Mouse (Mus musculus): ENCODE measurements around the gene Sugp1. TPM values are rescaled to one million over a fixed set of nuclear protein-coding genes. Genes with fewer than 3 reads are reported as not detected.
A peak's percentile ranks its signal among the peaks of the same experiment; 100 is the strongest.
"Not testable (repeated sequence)": the region's sequence is repeated elsewhere in the genome, so short reads cannot be mapped to it uniquely, and the experiment has no call there.

The Sugp1 gene
- polyA plus RNA-seq, 1 experiment from 2014 or later: 35.4 TPM

- not testable (repeated sequence) for H3K27ac ChIP-seq (ENCODE audit: low read depth, low read length); H3K4me1 ChIP-seq (replicated peaks; ENCODE audit: control insufficient read depth, insufficient read depth, low read length); H3K4me3 ChIP-seq (ENCODE audit: low read depth, low read length); DNase-seq (ENCODE audit: low spot score); H3K27me3 ChIP-seq (ENCODE audit: control insufficient read depth, insufficient read depth, low read length); H3K9me3 ChIP-seq (ENCODE audit: control insufficient read depth, low read length); ATAC-seq (ENCODE audit: low FRiP score); H3K36me3 ChIP-seq (ENCODE audit: control insufficient read depth, insufficient read depth, low read length)
- Histone ChIP-seq H3K9ac (ENCODE audit: low read depth, low read length) (0 out of 2 replicates have a peak overlapping the region, but pooled peaks have one; percentile 2), H3K4me2 (replicated peaks; ENCODE audit: low read depth, low read length) (peak overlapping the region; percentile 18; the same call in 1 of the 2 replicates)
- WGBS: 39% methylated on average over 7 of the region's 7 CpGs
These were observed 40.8 kb upstream of the Sugp1 start for GRCm38 (mm10) chr8:70001892-70002191.

DNA sequence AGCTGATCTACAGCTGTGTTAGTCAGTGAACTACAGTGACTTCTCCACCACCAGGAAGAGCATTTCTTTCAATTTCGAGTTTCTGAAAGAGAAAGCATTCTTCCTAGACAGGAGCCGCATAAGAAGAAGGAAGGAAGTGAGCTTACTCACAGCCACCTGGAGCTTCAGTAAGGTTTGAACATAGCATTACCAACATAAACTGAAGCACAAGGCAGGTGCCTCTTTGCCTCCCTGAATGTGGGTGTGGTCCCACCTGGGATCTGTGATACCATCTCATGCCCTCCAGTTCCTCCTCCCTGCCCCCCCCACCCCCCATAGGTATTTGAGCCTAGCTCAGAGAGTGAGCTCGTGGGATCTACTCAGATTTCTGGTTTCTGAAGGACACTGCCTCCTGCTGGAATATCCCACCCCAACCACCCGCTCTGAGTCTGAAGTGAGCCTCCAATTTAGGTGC lies 39.4 kb upstream of the Sugp1 start:
- no peak overlapping the region for H3K9ac ChIP-seq (ENCODE audit: low read depth, low read length)
- H3K4me2 ChIP-seq (replicated peaks; ENCODE audit: low read depth, low read length): no peak overlapping the region
- DNase-seq (ENCODE audit: low spot score) (no peak), ATAC-seq (ENCODE audit: low FRiP score) (no peak)
- H3K9me3 ChIP-seq (ENCODE audit: control insufficient read depth, low read length): no peaks in the 10 kb centered on the region
- H3K27ac ChIP-seq (ENCODE audit: low read depth, low read length): no peak overlapping the region
- 57% methylated on average over 4 of the region's 4 CpGs for WGBS
- no peaks in the 10 kb centered on the region for H3K4me1 ChIP-seq (replicated peaks; ENCODE audit: control insufficient read depth, insufficient read depth, low read length)
- no peaks in the 10 kb centered on the region for H3K36me3 ChIP-seq (ENCODE audit: control insufficient read depth, insufficient read depth, low read length)
- no peak overlapping the region for H3K4me3 ChIP-seq (ENCODE audit: low read depth, low read length)
- no peaks in the 10 kb centered on the region for H3K27me3 ChIP-seq (ENCODE audit: control insufficient read depth, insufficient read depth, low read length)

GRCm38 (mm10) chr8:70004345-70004744 lies 38.3 kb upstream of the Sugp1 start:
- ATAC-seq (ENCODE audit: low FRiP score): no peak

GRCm38 (mm10) chr8:70005178-70005577 lies 37.4 kb upstream of the Sugp1 start:
- no peak overlapping the region for H3K4me2 ChIP-seq (replicated peaks; ENCODE audit: low read depth, low read length)
- 50% methylated on average over 2 of the region's 2 CpGs for WGBS
- no peak overlapping the region for H3K9ac ChIP-seq (ENCODE audit: low read depth, low read length)
- H3K9me3 ChIP-seq (ENCODE audit: control insufficient read depth, low read length): no peaks in the 10 kb centered on the region
- H3K4me1 ChIP-seq (replicated peaks; ENCODE audit: control insufficient read depth, insufficient read depth, low read length): no peaks in the 10 kb centered on the region
- H3K4me3 ChIP-seq (ENCODE audit: low read depth, low read length): no peak overlapping the region
- DNase-seq (ENCODE audit: low spot score): no peak
- H3K36me3 ChIP-seq (ENCODE audit: control insufficient read depth, insufficient read depth, low read length): no peaks in the 10 kb centered on the region
- H3K27ac ChIP-seq (ENCODE audit: low read depth, low read length): no peak overlapping the region
- H3K27me3 ChIP-seq (ENCODE audit: control insufficient read depth, insufficient read depth, low read length): no peaks in the 10 kb centered on the region
- ATAC-seq (ENCODE audit: low FRiP score): no peak

More at GRCm38 (mm10) chr8:70004345-70004744, 38.3 kb upstream of the Sugp1 start:
- Histone ChIP-seq H3K27ac (ENCODE audit: low read depth, low read length) (no peak overlapping the region), H3K4me2 (replicated peaks; ENCODE audit: low read depth, low read length) (no peak overlapping the region), H3K9ac (ENCODE audit: low read depth, low read length) (no peak overlapping the region), H3K4me1 (replicated peaks; ENCODE audit: control insufficient read depth, insufficient read depth, low read length) (no peaks in the 10 kb centered on the region), H3K4me3 (ENCODE audit: low read depth, low read length) (no peak overlapping the region), H3K27me3 (ENCODE audit: control insufficient read depth, insufficient read depth, low read length) (no peaks in the 10 kb centered on the region), H3K36me3 (ENCODE audit: control insufficient read depth, insufficient read depth, low read length) (no peaks in the 10 kb centered on the region), H3K9me3 (ENCODE audit: control insufficient read depth, low read length) (no peaks in the 10 kb centered on the region)
- no peak for DNase-seq (ENCODE audit: low spot score)

DNA sequence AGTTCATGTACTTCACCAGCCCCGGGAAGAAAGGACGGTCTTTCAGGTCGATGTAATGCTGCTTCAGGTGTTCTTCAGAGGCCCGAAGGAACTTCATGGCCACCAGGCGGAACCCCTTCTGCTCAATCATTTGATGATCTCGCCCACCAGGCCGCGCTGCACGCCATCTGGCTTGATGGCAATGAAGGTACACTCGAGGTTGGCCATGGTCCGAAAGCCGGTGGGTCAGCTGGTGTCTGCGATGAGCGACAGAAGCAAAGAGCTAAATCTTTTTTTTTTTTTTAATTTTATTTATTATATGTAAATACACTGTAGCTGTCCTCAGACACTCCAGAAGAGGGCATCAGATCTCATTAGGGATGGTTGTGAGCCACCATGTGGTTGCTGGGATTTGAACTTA lies 31.8 kb upstream of the Sugp1 start:
- H3K36me3 ChIP-seq (ENCODE audit: control insufficient read depth, insufficient read depth, low read length); H3K27me3 ChIP-seq (ENCODE audit: control insufficient read depth, insufficient read depth, low read length); H3K9ac ChIP-seq (ENCODE audit: low read depth, low read length); H3K9me3 ChIP-seq (ENCODE audit: control insufficient read depth, low read length); H3K27ac ChIP-seq (ENCODE audit: low read depth, low read length); H3K4me3 ChIP-seq (ENCODE audit: low read depth, low read length); H3K4me1 ChIP-seq (replicated peaks; ENCODE audit: control insufficient read depth, insufficient read depth, low read length); ATAC-seq (ENCODE audit: low FRiP score); DNase-seq (ENCODE audit: low spot score); H3K4me2 ChIP-seq (replicated peaks; ENCODE audit: low read depth, low read length): not testable (repeated sequence)
- WGBS: 86% methylated on average over 14 of the region's 14 CpGs

DNA sequence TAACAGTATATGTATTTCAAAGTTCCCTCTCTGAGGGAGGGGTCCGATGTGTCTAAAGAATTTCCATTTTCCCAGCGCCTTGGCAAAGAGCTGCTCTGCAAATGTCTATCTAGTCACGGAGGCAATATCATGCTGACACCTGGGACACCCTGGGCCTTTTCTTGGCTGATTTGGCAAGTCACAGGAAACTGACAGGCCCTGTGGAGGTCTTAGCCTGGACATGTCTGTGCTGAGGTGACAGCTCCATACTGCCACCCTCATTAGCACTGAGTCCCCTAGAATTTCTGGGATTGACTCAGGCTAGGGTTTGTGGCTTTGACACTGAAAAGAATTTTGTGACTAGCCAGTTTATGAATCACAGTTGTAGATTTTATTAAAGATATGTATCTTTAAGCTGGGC lies 30.3 kb upstream of the Sugp1 start:
- no peak overlapping the region for H3K4me3 ChIP-seq (ENCODE audit: low read depth, low read length)
- ATAC-seq (ENCODE audit: low FRiP score) (no peak), DNase-seq (ENCODE audit: low spot score) (no peak)
- no peak overlapping the region for H3K9ac ChIP-seq (ENCODE audit: low read depth, low read length)
- 91% methylated on average over 3 of the region's 3 CpGs for WGBS
- no peak overlapping the region for H3K4me2 ChIP-seq (replicated peaks; ENCODE audit: low read depth, low read length)
- no peak overlapping the region for H3K27ac ChIP-seq (ENCODE audit: low read depth, low read length)
- no peaks in the 10 kb centered on the region for H3K27me3 ChIP-seq (ENCODE audit: control insufficient read depth, insufficient read depth, low read length)
- no peaks in the 10 kb centered on the region for H3K4me1 ChIP-seq (replicated peaks; ENCODE audit: control insufficient read depth, insufficient read depth, low read length)
- no peaks in the 10 kb centered on the region for H3K9me3 ChIP-seq (ENCODE audit: control insufficient read depth, low read length)
- H3K36me3 ChIP-seq (ENCODE audit: control insufficient read depth, insufficient read depth, low read length): no peaks in the 10 kb centered on the region

DNA sequence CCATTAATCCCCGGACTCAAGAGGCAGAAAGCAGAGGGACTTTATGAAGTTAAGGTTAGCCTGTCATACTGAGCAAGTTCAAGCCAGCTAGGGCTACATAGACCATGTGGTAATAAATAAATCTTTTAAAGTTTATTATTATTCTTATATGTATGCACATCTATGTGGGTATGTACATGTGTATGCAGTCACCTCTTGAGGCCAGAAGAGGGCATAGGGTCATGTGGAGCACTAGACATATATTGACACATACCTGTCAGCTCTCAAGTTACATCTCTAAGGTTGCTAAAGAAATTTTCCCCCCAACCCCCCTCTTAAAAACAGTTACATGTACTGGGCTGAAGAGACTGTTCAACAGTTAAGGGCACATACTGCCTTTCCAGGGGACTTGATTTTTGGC lies 29.9 kb upstream of the Sugp1 start:
- ATAC-seq (ENCODE audit: low FRiP score): no peak
- Histone ChIP-seq H3K4me1 (replicated peaks; ENCODE audit: control insufficient read depth, insufficient read depth, low read length) (no peaks in the 10 kb centered on the region), H3K27me3 (ENCODE audit: control insufficient read depth, insufficient read depth, low read length) (no peaks in the 10 kb centered on the region), H3K36me3 (ENCODE audit: control insufficient read depth, insufficient read depth, low read length) (no peaks in the 10 kb centered on the region), H3K9me3 (ENCODE audit: control insufficient read depth, low read length) (no peaks in the 10 kb centered on the region), H3K4me2 (replicated peaks; ENCODE audit: low read depth, low read length) (no peak overlapping the region), H3K9ac (ENCODE audit: low read depth, low read length) (no peak overlapping the region), H3K27ac (ENCODE audit: low read depth, low read length) (no peak overlapping the region), H3K4me3 (ENCODE audit: low read depth, low read length) (no peak overlapping the region)
- DNase-seq (ENCODE audit: low spot score): no peak
- WGBS: 89% methylated on average over 1 of the region's 1 CpGs

DNA sequence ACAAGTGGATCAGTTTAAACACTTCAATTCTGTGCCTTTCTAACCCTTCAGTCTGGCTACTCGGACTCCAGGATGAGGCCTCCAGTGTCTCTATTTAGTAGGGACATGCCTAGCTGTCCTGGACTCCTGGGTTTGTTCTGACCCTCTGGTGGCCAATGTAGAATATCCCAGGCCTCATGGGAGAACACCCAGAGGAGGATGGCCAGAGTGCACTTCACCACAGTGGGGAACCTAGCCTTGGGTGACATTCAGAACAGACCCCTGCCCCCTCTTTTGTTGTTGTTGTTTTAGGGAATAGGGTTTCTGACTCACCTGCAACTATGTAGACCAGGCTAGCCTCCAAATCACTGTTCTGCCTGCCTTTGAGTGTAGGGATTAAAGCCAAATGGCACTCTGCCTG lies 27.6 kb upstream of the Sugp1 start:
- no peak for ATAC-seq (ENCODE audit: low FRiP score)
- 95% methylated on average over 1 of the region's 1 CpGs for WGBS

GRCm38 (mm10) chr8:70023596-70023995 lies 19.0 kb upstream of the Sugp1 start:
- H3K4me3 ChIP-seq (ENCODE audit: low read depth, low read length): no peak overlapping the region
- no peak overlapping the region for H3K4me2 ChIP-seq (replicated peaks; ENCODE audit: low read depth, low read length)
- ATAC-seq (ENCODE audit: low FRiP score) (no peak), DNase-seq (ENCODE audit: low spot score) (no peak)
- H3K27ac ChIP-seq (ENCODE audit: low read depth, low read length): no peak overlapping the region
- peaks cover 49% of the 10 kb centered on the region for H3K36me3 ChIP-seq (ENCODE audit: control insufficient read depth, insufficient read depth, low read length)
- no peaks in the 10 kb centered on the region for H3K9me3 ChIP-seq (ENCODE audit: control insufficient read depth, low read length)
- H3K4me1 ChIP-seq (replicated peaks; ENCODE audit: control insufficient read depth, insufficient read depth, low read length): no peaks in the 10 kb centered on the region
- WGBS: 82% methylated on average over 8 of the region's 8 CpGs
- H3K27me3 ChIP-seq (ENCODE audit: control insufficient read depth, insufficient read depth, low read length): no peaks in the 10 kb centered on the region
- no peak overlapping the region for H3K9ac ChIP-seq (ENCODE audit: low read depth, low read length)

More for the DNA sequence above, 27.6 kb upstream of the Sugp1 start:
- Histone ChIP-seq H3K27me3 (ENCODE audit: control insufficient read depth, insufficient read depth, low read length) (no peaks in the 10 kb centered on the region), H3K9ac (ENCODE audit: low read depth, low read length) (no peak overlapping the region), H3K4me2 (replicated peaks; ENCODE audit: low read depth, low read length) (no peak overlapping the region), H3K4me3 (ENCODE audit: low read depth, low read length) (no peak overlapping the region), H3K9me3 (ENCODE audit: control insufficient read depth, low read length) (no peaks in the 10 kb centered on the region), H3K27ac (ENCODE audit: low read depth, low read length) (no peak overlapping the region), H3K4me1 (replicated peaks; ENCODE audit: control insufficient read depth, insufficient read depth, low read length) (no peaks in the 10 kb centered on the region), H3K36me3 (ENCODE audit: control insufficient read depth, insufficient read depth, low read length) (peaks cover 13% of the 10 kb centered on the region)
- DNase-seq (ENCODE audit: low spot score): no peak
